Mouse (Mus musculus) lung, embryonic 14.5 days (tissue): Measurements from ENCODE around the gene Mast3. TPM values are rescaled to one million over a fixed set of nuclear protein-coding genes. Genes with fewer than 3 reads are reported as not detected.

Source experiments
- ATAC-seq: fragments of 200-750 bp; cut with Nextera tagmentation; 2 replicates; pipeline ENCODE4 v1.8.0; 2017; ENCODE audit warnings: mild to moderate bottlenecking, moderate TSS enrichment, moderate library complexity; ENCODE audit not compliant: insufficient read depth
- DNase-seq: peaks from one replicate; pipeline ENCODE4 v3.0.0-alpha.2; 2015
- H3K27ac ChIP-seq: fragments of 300-500 bp; sonication (generic); 2 replicates; pipeline ENCODE4 v1.5.1; 2014; ENCODE audit warnings: low read depth, mild to moderate bottlenecking, moderate library complexity
- H3K27me3 ChIP-seq: fragments of 300-500 bp; sonication (generic); 2 replicates; pipeline ENCODE4 v1.6.1; 2014; ENCODE audit warnings: low read length, control low read depth; ENCODE audit not compliant: insufficient read depth
- H3K36me3 ChIP-seq: fragments of 300-500 bp; sonication (generic); 2 replicates; pipeline ENCODE4 v1.6.1; 2014; ENCODE audit warnings: control low read depth; ENCODE audit not compliant: insufficient read depth
- H3K4me1 ChIP-seq: fragments of 300-500 bp; sonication (generic); 2 replicates; pipeline ENCODE4 v1.6.1; 2014; ENCODE audit warnings: antibody characterized with exemption, control low read depth; ENCODE audit not compliant: insufficient read depth
- H3K4me2 ChIP-seq: fragments of 300-500 bp; sonication (generic); 2 replicates; pipeline ENCODE4 v1.6.1; 2014; ENCODE audit warnings: mild to moderate bottlenecking
- H3K4me3 ChIP-seq: fragments of 300-500 bp; sonication (generic); 2 replicates; pipeline ENCODE4 v1.5.1; 2014; ENCODE audit warnings: low read depth, low read length
- H3K9ac ChIP-seq: fragments of 300-500 bp; sonication (generic); 2 replicates; pipeline ENCODE4 v1.6.1; 2014
- H3K9me3 ChIP-seq: fragments of 300-500 bp; sonication (generic); 2 replicates; pipeline ENCODE4 v1.6.1; 2016; ENCODE audit warnings: low read depth, low read length, control low read depth
- CTCF ChIP-seq: IDR thresholded peaks from 2 replicates; pipeline ENCODE4 v1.5.1; 2016; ENCODE audit warnings: antibody characterized with exemption, low read depth
- WGBS: fragments of 180-500 bp; shearing (Covaris S2); extraction: QIAGEN DNeasy Blood & Tissue Kit; methylation state at CpG from one replicate; pipeline ENCODE4 v1.1.7; 2014; 5-methylcytosine and 5-hydroxymethylcytosine counted together
- polyA plus RNA-seq: library from polyadenylated mRNA; unstranded; fragments of >200 nt; fragmentation: Nextera tagmentation; extraction: Ambion mirVana; gene quantifications from 2 replicates; pipeline ENCODE4 v1.2.1, GENCODE M21; 2014

Mast3 gene
- polyA plus RNA-seq, 1 experiment from 2014 or later = 18.0 TPM

GRCm38 (mm10) chr8:70833520-70833919 is 28.7 kb upstream of the Mast3 start:
- no peaks in the 10 kb centered on the region; the same call in 1 of the 2 replicates for H3K36me3 ChIP-seq
- H3K4me1 ChIP-seq = 0 out of 2 replicates have a peak, but pooled peaks cover under 1% of the 10 kb centered on the region
- ATAC-seq (no peak; the same call in 1 of the 2 replicates), DNase-seq (peak; percentile 22)
- TF ChIP-seq CTCF = no peak
- H3K27me3 ChIP-seq = no peaks in the 10 kb centered on the region
- no peak overlapping the region for H3K27ac ChIP-seq
- H3K9ac ChIP-seq = no peak overlapping the region
- 40% methylated on average over 15 of the region's 15 CpGs for WGBS
- no peak overlapping the region for H3K4me3 ChIP-seq
- peak overlapping the region; percentile 15; the same call in 1 of the 2 replicates for H3K4me2 ChIP-seq
- H3K9me3 ChIP-seq = no peaks in the 10 kb centered on the region

- no peak overlapping the region; the same call in 1 of the 2 replicates for H3K4me2 ChIP-seq
- no peaks in the 10 kb centered on the region; the same call in 1 of the 2 replicates for H3K36me3 ChIP-seq
- WGBS = 44% methylated on average over 9 of the region's 9 CpGs
- no peaks in the 10 kb centered on the region for H3K27me3 ChIP-seq
- no peaks in the 10 kb centered on the region for H3K9me3 ChIP-seq
- no peak overlapping the region for H3K27ac ChIP-seq
- H3K9ac ChIP-seq = no peak overlapping the region
- DNase-seq = peak; percentile 39
- ATAC-seq = no peak
- H3K4me1 ChIP-seq = no peaks in the 10 kb centered on the region
- no peak for TF ChIP-seq CTCF
- H3K4me3 ChIP-seq = no peak overlapping the region
Observed at GRCm38 (mm10) chr8:70833018-70833482, 28.2 kb upstream of the Mast3 start.

- no peak overlapping the region for H3K4me2 ChIP-seq
- no peak overlapping the region for H3K27ac ChIP-seq
- no peak overlapping the region for H3K9ac ChIP-seq
- ATAC-seq = no peak
- no peak overlapping the region for H3K4me3 ChIP-seq
- 59% methylated on average over 11 of the region's 11 CpGs for WGBS
- H3K4me1 ChIP-seq = no peaks in the 10 kb centered on the region
- H3K9me3 ChIP-seq = no peaks in the 10 kb centered on the region
- DNase-seq = no peak
- no peaks in the 10 kb centered on the region; the same call in 1 of the 2 replicates for H3K36me3 ChIP-seq
- TF ChIP-seq CTCF = no peak
- H3K27me3 ChIP-seq = no peaks in the 10 kb centered on the region
Observed at GRCm38 (mm10) chr8:70832371-70832770, 27.5 kb upstream of the Mast3 start.

- Histone ChIP-seq H3K9me3 (no peaks in the 10 kb centered on the region), H3K27me3 (no peaks in the 10 kb centered on the region), H3K4me1 (no peaks in the 10 kb centered on the region), H3K4me3 (no peak overlapping the region), H3K4me2 (no peak overlapping the region), H3K27ac (no peak overlapping the region), H3K36me3 (no peaks in the 10 kb centered on the region; the same call in 1 of the 2 replicates), H3K9ac (no peak overlapping the region)
- WGBS = 65% methylated on average over 8 of the region's 8 CpGs
- no peak for ATAC-seq
- no peak for TF ChIP-seq CTCF
- no peak for DNase-seq
Observed at GRCm38 (mm10) chr8:70831517-70831916, 26.7 kb upstream of the Mast3 start.

- H3K9me3 ChIP-seq = no peaks in the 10 kb centered on the region
- ATAC-seq (no peak), DNase-seq (no peak)
- no peak for TF ChIP-seq CTCF
- no peaks in the 10 kb centered on the region for H3K4me1 ChIP-seq
- WGBS = 79% methylated on average over 1 of the region's 1 CpGs
- no peaks in the 10 kb centered on the region for H3K27me3 ChIP-seq
- no peaks in the 10 kb centered on the region for H3K36me3 ChIP-seq
- no peak overlapping the region for H3K4me2 ChIP-seq
- no peak overlapping the region for H3K9ac ChIP-seq
- H3K4me3 ChIP-seq = no peak overlapping the region
- no peak overlapping the region for H3K27ac ChIP-seq
Observed at GRCm38 (mm10) chr8:70827796-70828195, 22.9 kb upstream of the Mast3 start.

- H3K4me3 ChIP-seq = no peak overlapping the region
- no peak overlapping the region for H3K4me2 ChIP-seq
- DNase-seq (no peak), ATAC-seq (no peak)
- H3K27ac ChIP-seq = no peak overlapping the region
- TF ChIP-seq CTCF = no peak
- no peaks in the 10 kb centered on the region for H3K36me3 ChIP-seq
- no peaks in the 10 kb centered on the region for H3K9me3 ChIP-seq
- no peaks in the 10 kb centered on the region for H3K27me3 ChIP-seq
- H3K4me1 ChIP-seq = no peaks in the 10 kb centered on the region
- 92% methylated on average over 2 of the region's 2 CpGs for WGBS
- H3K9ac ChIP-seq = no peak overlapping the region
Observed at GRCm38 (mm10) chr8:70827010-70827409, 22.2 kb upstream of the Mast3 start.

GRCm38 (mm10) chr8:70825816-70826215 is 21.0 kb upstream of the Mast3 start:
- Histone ChIP-seq H3K36me3 (no peaks in the 10 kb centered on the region), H3K27me3 (no peaks in the 10 kb centered on the region), H3K27ac (no peak overlapping the region), H3K4me1 (no peaks in the 10 kb centered on the region), H3K9me3 (no peaks in the 10 kb centered on the region), H3K4me2 (no peak overlapping the region), H3K9ac (no peak overlapping the region), H3K4me3 (no peak overlapping the region)
- no peak for DNase-seq
- 72% methylated on average over 8 of the region's 8 CpGs for WGBS
- ATAC-seq = no peak
- no peak for TF ChIP-seq CTCF
